Mouse (Mus musculus) midbrain, embryonic 12.5 days (tissue): ENCODE measurements around the gene Fam189b. TPM values are rescaled to one million over a fixed set of nuclear protein-coding genes. Genes with fewer than 3 reads are reported as not detected.

Experiments used
- ATAC-seq: fragments of 200-750 bp; cut with Nextera tagmentation; 2 replicates; pipeline ENCODE4 v1.8.0; 2017; ENCODE audit warnings: low read depth, moderate TSS enrichment, moderate library complexity; ENCODE audit not compliant: low FRiP score
- H3K27ac ChIP-seq: fragments of 300-500 bp; sonication (generic); replicated peaks from 2 replicates; pipeline ENCODE4 v1.5.1; 2016; ENCODE audit warnings: mild to moderate bottlenecking
- H3K27me3 ChIP-seq: fragments of 300-500 bp; sonication (generic); 2 replicates; pipeline ENCODE4 v1.6.1; 2016; ENCODE audit warnings: mild to moderate bottlenecking
- H3K36me3 ChIP-seq: fragments of 300-500 bp; sonication (generic); 2 replicates; pipeline ENCODE4 v1.6.1; 2016
- H3K4me1 ChIP-seq: fragments of 300-500 bp; sonication (generic); 2 replicates; pipeline ENCODE4 v1.6.1; 2016
- H3K4me2 ChIP-seq: fragments of 300-500 bp; sonication (generic); replicated peaks from 2 replicates; pipeline ENCODE4 v1.6.1; 2016; ENCODE audit warnings: mild to moderate bottlenecking, moderate library complexity
- H3K4me3 ChIP-seq: fragments of 300-500 bp; sonication (generic); 2 replicates; pipeline ENCODE4 v1.5.1; 2016; ENCODE audit warnings: mild to moderate bottlenecking
- H3K9ac ChIP-seq: fragments of 300-500 bp; sonication (generic); replicated peaks from 2 replicates; pipeline ENCODE4 v1.6.1; 2016; ENCODE audit warnings: mild to moderate bottlenecking, moderate library complexity
- H3K9me3 ChIP-seq: fragments of 300-500 bp; sonication (generic); 2 replicates; pipeline ENCODE4 v1.6.1; 2016; ENCODE audit warnings: mild to moderate bottlenecking
- WGBS: fragments of 180-500 bp; shearing (Covaris S2); methylation state at CpG from one replicate; pipeline ENCODE4 v1.1.7; 2016; 5-methylcytosine and 5-hydroxymethylcytosine counted together
- polyA plus RNA-seq: library from polyadenylated mRNA; unstranded; fragments of >200 nt; fragmentation: Nextera tagmentation; extraction: Ambion mirVana; gene quantifications from 2 replicates; pipeline ENCODE4 v1.2.1, GENCODE M21; 2016

The Fam189b gene
- polyA plus RNA-seq, 1 experiment from 2014 or later: 30.3 TPM

- no peaks in the 10 kb centered on the region for H3K9me3 ChIP-seq
- H3K36me3 ChIP-seq: peaks cover 78% of the 10 kb centered on the region
- H3K27me3 ChIP-seq: no peaks in the 10 kb centered on the region
- 93% methylated on average over 10 of the region's 10 CpGs for WGBS
- no peak overlapping the region for H3K27ac ChIP-seq
- no peak overlapping the region for H3K4me2 ChIP-seq
- H3K4me3 ChIP-seq: no peak overlapping the region
- no peak for ATAC-seq
- H3K9ac ChIP-seq: no peak overlapping the region
- peaks cover 14% of the 10 kb centered on the region for H3K4me1 ChIP-seq
Observed at GRCm38 (mm10) chr3:89175544-89175943, 7.4 kb upstream of the Fam189b start.

- H3K27me3 ChIP-seq: no peaks in the 10 kb centered on the region
- no peak overlapping the region for H3K27ac ChIP-seq
- no peak overlapping the region for H3K9ac ChIP-seq
- H3K4me2 ChIP-seq: no peak overlapping the region; the same call in 1 of the 2 replicates
- no peaks in the 10 kb centered on the region for H3K9me3 ChIP-seq
- H3K4me1 ChIP-seq: peaks cover 14% of the 10 kb centered on the region
- no peak overlapping the region for H3K4me3 ChIP-seq
- WGBS: 85% methylated on average over 7 of the region's 7 CpGs
- 0 out of 2 replicates have a peak, but pooled peaks have one; percentile 6 for ATAC-seq
- peaks cover 79% of the 10 kb centered on the region for H3K36me3 ChIP-seq
Observed at GRCm38 (mm10) chr3:89176421-89176820, 6.5 kb upstream of the Fam189b start.

GRCm38 (mm10) chr3:89177242-89178106, 5.5 kb upstream of the Fam189b start, which contains the start of gene Scamp3:
TSS of gene Scamp3 (plus strand) at chr3:89177473.
- Histone ChIP-seq H3K27ac (peak within 1 kb of the TSS; percentile 72), H3K27me3 (no peaks in the 10 kb centered on the region), H3K9ac (peak within 1 kb of the TSS; percentile 73), H3K4me2 (peak within 1 kb of the TSS; percentile 77), H3K4me3 (peak within 1 kb of the TSS; percentile 66), H3K4me1 (peaks cover 15% of the 10 kb centered on the region), H3K9me3 (no peaks in the 10 kb centered on the region), H3K36me3 (peaks cover 79% of the 10 kb centered on the region)
- peak; percentile 94 for ATAC-seq
- WGBS: under 1% methylated on average over 43 of the region's 43 CpGs

DNA sequence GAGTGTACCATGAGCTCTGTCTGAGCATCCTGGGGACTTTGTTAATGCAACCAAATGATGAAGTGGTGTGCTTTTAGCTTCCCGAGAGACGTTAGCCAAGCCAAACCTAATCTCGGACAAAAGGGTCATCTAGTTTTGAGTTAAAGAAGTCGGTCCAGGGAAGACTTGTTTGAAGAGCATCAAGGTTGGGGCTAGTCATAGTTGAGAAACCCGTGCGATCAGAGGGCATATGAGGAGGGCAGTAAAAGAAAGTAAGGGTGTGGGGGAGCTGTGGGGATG, 4.9 kb upstream of the Fam189b start:
- ATAC-seq: no peak
- Histone ChIP-seq H3K27me3 (no peaks in the 10 kb centered on the region), H3K4me3 (peak overlapping the region; percentile 66), H3K27ac (no peak overlapping the region), H3K9ac (peak overlapping the region; percentile 73), H3K36me3 (peaks cover 74% of the 10 kb centered on the region), H3K4me2 (peak overlapping the region; percentile 77), H3K4me1 (peaks cover 17% of the 10 kb centered on the region), H3K9me3 (no peaks in the 10 kb centered on the region)
- 10% methylated on average over 6 of the region's 6 CpGs for WGBS

DNA sequence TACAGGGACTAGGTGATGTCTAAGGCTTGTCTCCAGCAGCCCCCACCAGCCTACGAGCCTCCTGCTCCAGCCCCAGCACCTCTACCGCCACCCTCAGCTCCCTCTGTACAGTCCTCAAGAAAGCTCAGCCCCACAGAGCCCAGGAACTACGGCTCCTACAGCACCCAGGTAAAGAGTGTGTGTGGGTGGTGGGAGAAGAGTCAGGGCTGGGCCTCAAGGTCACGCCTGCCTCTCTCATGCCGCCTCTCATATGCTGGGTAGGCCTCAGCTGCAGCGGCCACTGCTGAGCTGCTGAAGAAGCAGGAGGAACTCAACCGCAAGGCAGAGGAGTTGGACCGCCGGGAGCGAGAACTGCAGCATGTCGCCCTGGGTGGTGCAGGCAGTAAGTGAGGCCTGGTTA, 3.9 kb upstream of the Fam189b start:
- peaks cover 25% of the 10 kb centered on the region for H3K4me1 ChIP-seq
- H3K4me2 ChIP-seq: peak overlapping the region; percentile 77; the same call in 1 of the 2 replicates
- 89% methylated on average over 11 of the region's 11 CpGs for WGBS
- H3K27ac ChIP-seq: no peak overlapping the region
- H3K27me3 ChIP-seq: no peaks in the 10 kb centered on the region
- H3K36me3 ChIP-seq: peaks cover 64% of the 10 kb centered on the region
- 0 out of 2 replicates have a peak overlapping the region, but pooled peaks have one; percentile 2 for H3K4me3 ChIP-seq
- no peak for ATAC-seq
- H3K9me3 ChIP-seq: no peaks in the 10 kb centered on the region
- no peak overlapping the region for H3K9ac ChIP-seq

DNA sequence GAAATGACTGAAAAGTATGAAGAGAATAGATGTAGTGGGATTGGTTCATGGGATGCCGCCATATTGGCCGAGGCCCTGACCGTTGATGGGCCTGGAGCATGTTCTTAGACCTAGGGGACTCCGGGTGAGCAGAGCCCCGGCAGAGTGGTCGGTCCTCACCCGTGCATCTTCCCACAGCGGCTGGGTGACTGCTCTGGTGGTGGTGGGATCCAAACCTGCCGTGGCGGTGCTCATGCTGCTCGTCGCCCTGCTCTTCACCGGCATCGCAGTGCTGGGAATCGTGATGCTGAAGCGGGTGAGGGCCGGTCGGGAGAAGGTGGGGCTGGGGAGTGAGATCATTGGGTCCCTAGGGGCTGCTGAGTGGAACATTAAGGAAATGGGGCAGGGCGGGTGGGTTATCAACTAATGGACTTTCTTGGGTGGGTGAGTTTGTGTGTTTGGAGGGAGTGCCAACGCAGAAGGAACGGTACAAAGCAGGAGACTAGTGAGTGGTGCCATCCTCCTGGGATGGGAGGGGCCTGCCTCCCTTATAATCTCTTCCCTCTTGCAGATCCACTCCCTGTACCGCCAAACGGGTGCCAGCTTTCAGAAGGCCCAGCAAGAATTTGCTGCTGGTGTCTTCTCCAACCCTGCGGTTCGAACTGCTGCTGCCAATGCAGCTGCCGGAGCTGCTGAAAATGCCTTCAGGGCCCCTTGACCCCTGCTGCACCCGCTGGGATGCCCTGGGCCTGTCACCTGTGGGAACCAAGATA, 1.0 kb upstream of the Fam189b start:
- WGBS: 96% methylated on average over 27 of the region's 27 CpGs
- Histone ChIP-seq H3K36me3 (peaks cover 37% of the 10 kb centered on the region), H3K27me3 (peaks cover 1% of the 10 kb centered on the region), H3K9ac (no peak overlapping the region), H3K4me1 (peaks cover 45% of the 10 kb centered on the region), H3K4me2 (no peak overlapping the region), H3K4me3 (no peak overlapping the region), H3K9me3 (no peaks in the 10 kb centered on the region), H3K27ac (peak overlapping the region; percentile 90; the same call in 1 of the 2 replicates)
- no peak for ATAC-seq

- ATAC-seq: peak; percentile 24; the same call in 1 of the 2 replicates
- Histone ChIP-seq H3K4me3 (peak overlapping the region; percentile 62; the same call in 1 of the 2 replicates), H3K9me3 (no peaks in the 10 kb centered on the region), H3K36me3 (peaks cover 37% of the 10 kb centered on the region), H3K9ac (peak overlapping the region; percentile 88; the same call in 1 of the 2 replicates), H3K27ac (peak overlapping the region; percentile 90), H3K4me1 (peaks cover 51% of the 10 kb centered on the region), H3K4me2 (peak overlapping the region; percentile 96), H3K27me3 (peaks cover 8% of the 10 kb centered on the region)
- 55% methylated on average over 7 of the region's 7 CpGs for WGBS
Observed at GRCm38 (mm10) chr3:89182531-89183057, 349 bp upstream of the Fam189b start.

DNA sequence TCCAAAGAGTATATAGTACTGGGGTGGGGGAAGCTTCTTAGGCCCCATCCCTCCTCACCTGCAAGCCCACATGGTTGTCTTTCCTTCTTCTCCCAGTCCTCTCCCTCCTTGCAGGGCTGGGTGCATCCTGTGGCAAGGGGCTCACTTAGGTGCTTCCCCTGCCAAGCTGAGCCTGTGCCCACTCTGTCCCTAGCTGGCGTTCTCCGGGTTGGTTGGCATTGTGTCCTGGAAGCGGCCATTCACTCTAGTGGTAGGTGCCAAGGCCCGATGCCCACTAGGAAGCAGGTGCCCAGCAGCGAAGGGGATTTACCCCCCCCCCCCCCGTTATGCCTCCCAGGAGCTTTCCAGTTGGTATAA, 994 bp downstream of the Fam189b start:
- 79% methylated on average over 6 of the region's 6 CpGs for WGBS
- peak overlapping the region; percentile 62 for H3K4me3 ChIP-seq
- peak overlapping the region; percentile 88 for H3K9ac ChIP-seq
- peaks cover 48% of the 10 kb centered on the region for H3K4me1 ChIP-seq
- peaks cover 18% of the 10 kb centered on the region for H3K27me3 ChIP-seq
- no peaks in the 10 kb centered on the region for H3K9me3 ChIP-seq
- ATAC-seq: no peak
- H3K27ac ChIP-seq: no peak overlapping the region
- peaks cover 41% of the 10 kb centered on the region for H3K36me3 ChIP-seq
- peak overlapping the region; percentile 96 for H3K4me2 ChIP-seq

GRCm38 (mm10) chr3:89187197-89187596, 4.3 kb downstream of the Fam189b start:
- H3K27me3 ChIP-seq: peaks cover 18% of the 10 kb centered on the region
- H3K27ac ChIP-seq: no peak overlapping the region
- no peak overlapping the region for H3K4me3 ChIP-seq
- 35% methylated on average over 23 of the region's 23 CpGs for WGBS
- peaks cover 44% of the 10 kb centered on the region for H3K4me1 ChIP-seq
- no peaks in the 10 kb centered on the region for H3K9me3 ChIP-seq
- peaks cover 8% of the 10 kb centered on the region; the same call in 1 of the 2 replicates for H3K36me3 ChIP-seq
- H3K9ac ChIP-seq: no peak overlapping the region
- H3K4me2 ChIP-seq: no peak overlapping the region
- no peak for ATAC-seq

DNA sequence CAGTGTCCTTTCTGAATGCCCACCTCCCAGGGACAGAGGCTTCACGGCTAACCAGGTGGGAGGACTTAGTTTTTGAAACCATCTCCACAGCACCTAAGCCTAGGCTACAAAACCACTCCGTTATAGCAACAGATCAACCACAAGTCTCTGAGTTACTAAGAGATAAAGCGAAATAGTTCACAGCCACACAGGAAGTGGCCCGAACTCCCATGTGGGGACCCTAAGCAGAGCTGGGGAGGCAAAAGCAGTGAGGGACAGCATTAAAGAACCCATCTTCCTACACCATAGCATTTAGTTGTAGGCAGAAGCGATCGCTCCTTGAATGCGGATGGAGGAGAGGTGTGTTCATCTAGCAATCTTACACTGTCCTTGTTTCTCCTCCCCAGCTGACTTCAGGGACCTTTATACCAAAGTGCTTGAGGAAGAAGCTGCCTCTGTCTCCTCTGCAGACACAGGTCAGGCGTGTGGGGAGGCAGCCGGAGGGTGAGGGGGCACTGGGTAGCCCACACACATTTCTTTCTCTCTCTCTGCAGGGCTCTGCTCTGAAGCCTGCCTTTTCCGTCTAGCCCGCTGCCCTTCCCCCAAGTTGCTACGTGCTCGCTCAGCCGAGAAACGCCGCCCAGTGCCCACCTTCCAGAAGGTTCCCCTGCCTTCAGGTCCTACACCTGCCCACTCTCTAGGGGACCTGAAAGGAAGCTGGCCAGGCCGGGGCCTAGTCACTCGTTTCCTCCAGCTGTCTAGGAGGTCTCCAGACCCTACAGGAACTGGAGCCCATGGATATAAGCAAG, 4.9 kb downstream of the Fam189b start:
- no peak overlapping the region for H3K27ac ChIP-seq
- no peak for ATAC-seq
- no peaks in the 10 kb centered on the region for H3K9me3 ChIP-seq
- no peak overlapping the region for H3K4me3 ChIP-seq
- 59% methylated on average over 18 of the region's 18 CpGs for WGBS
- peaks cover 7% of the 10 kb centered on the region; the same call in 1 of the 2 replicates for H3K36me3 ChIP-seq
- H3K4me2 ChIP-seq: no peak overlapping the region
- H3K9ac ChIP-seq: no peak overlapping the region
- H3K27me3 ChIP-seq: peaks cover 18% of the 10 kb centered on the region
- H3K4me1 ChIP-seq: peaks cover 41% of the 10 kb centered on the region

DNA sequence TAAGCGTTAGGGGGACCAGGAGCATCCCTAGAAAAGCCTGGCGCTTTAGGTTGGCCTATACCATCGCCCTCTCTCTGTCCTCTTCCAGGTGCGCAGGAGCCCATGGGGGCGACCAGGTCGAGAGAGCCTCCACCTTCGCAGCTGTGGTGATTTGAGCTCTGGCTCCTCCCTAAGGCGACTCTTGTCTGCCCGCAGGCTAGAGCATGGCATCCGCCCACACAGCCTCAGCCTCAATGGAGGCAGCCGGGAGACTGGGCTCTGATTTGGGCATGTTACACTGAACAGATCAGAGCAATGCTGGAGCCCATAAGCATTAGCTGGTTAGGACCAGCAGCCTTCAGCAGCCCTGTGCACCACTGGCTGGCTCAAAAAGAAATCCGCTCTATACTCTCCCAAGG, 5.5 kb downstream of the Fam189b start:
- peaks cover 7% of the 10 kb centered on the region; the same call in 1 of the 2 replicates for H3K36me3 ChIP-seq
- H3K4me2 ChIP-seq: no peak overlapping the region
- H3K9me3 ChIP-seq: no peaks in the 10 kb centered on the region
- ATAC-seq: no peak
- 65% methylated on average over 12 of the region's 12 CpGs for WGBS
- H3K4me1 ChIP-seq: peaks cover 38% of the 10 kb centered on the region
- no peak overlapping the region for H3K4me3 ChIP-seq
- H3K9ac ChIP-seq: no peak overlapping the region
- peaks cover 18% of the 10 kb centered on the region for H3K27me3 ChIP-seq
- H3K27ac ChIP-seq: no peak overlapping the region
